Mouse (Mus musculus) hindbrain, embryonic 14.5 days (tissue): ENCODE results near the gene Creb3. TPM values are rescaled to one million over a fixed set of nuclear protein-coding genes. Genes with fewer than 3 reads are reported as not detected.
A peak's percentile ranks its signal among the peaks of the same experiment; 100 is the strongest.
"Not testable (repeated sequence)": the region's sequence is repeated elsewhere in the genome, so short reads cannot be mapped to it uniquely, and the experiment has no call there.

ENCODE experiments used
- ATAC-seq: fragments of 200-750 bp; cut with Nextera tagmentation; 2 replicates; pipeline ENCODE4 v1.8.0; 2017; ENCODE audit warnings: moderate number of reproducible peaks, mild to moderate bottlenecking, moderate TSS enrichment, moderate library complexity; ENCODE audit not compliant: low FRiP score
- DNase-seq: peaks from one replicate; pipeline ENCODE4 v3.0.0-alpha.2; 2015; ENCODE audit warnings: low spot score
- H3K27ac ChIP-seq: fragments of 300-500 bp; sonication (generic); 2 replicates; pipeline ENCODE4 v1.5.1; 2014; ENCODE audit warnings: mild to moderate bottlenecking, moderate library complexity
- H3K27me3 ChIP-seq: fragments of 300-500 bp; sonication (generic); 2 replicates; pipeline ENCODE4 v1.6.1; 2014; ENCODE audit warnings: mild to moderate bottlenecking, low read length, mixed read lengths; ENCODE audit not compliant: control insufficient read depth, insufficient read depth
- H3K36me3 ChIP-seq: fragments of 300-500 bp; sonication (generic); replicated peaks from 2 replicates; pipeline ENCODE4 v1.6.1; 2014; ENCODE audit not compliant: control insufficient read depth, insufficient read depth
- H3K4me1 ChIP-seq: fragments of 300-500 bp; sonication (generic); replicated peaks from 2 replicates; pipeline ENCODE4 v1.6.1; 2014; ENCODE audit warnings: antibody characterized with exemption, low read length, mixed read lengths; ENCODE audit not compliant: control insufficient read depth, insufficient read depth
- H3K4me2 ChIP-seq: fragments of 300-500 bp; sonication (generic); replicated peaks from 2 replicates; pipeline ENCODE4 v1.6.1; 2014; ENCODE audit warnings: mild to moderate bottlenecking, moderate library complexity
- H3K4me3 ChIP-seq: fragments of 300-500 bp; sonication (generic); replicated peaks from 2 replicates; pipeline ENCODE4 v1.5.1; 2014; ENCODE audit warnings: mild to moderate bottlenecking, low read length
- H3K9ac ChIP-seq: fragments of 300-500 bp; sonication (generic); 2 replicates; pipeline ENCODE4 v1.6.1; 2014
- H3K9me3 ChIP-seq: fragments of 300-500 bp; sonication (generic); 2 replicates; pipeline ENCODE4 v1.6.1; 2016; ENCODE audit warnings: low read length; ENCODE audit not compliant: control insufficient read depth
- WGBS: fragments of 180-500 bp; shearing (Covaris S2); extraction: QIAGEN DNeasy Blood & Tissue Kit; methylation state at CpG from one replicate; pipeline ENCODE4 v1.1.7; 2014; 5-methylcytosine and 5-hydroxymethylcytosine counted together
- polyA plus RNA-seq: library from polyadenylated mRNA; unstranded; fragments of >200 nt; fragmentation: Nextera tagmentation; extraction: Ambion mirVana; gene quantifications from 2 replicates; pipeline ENCODE4 v1.2.1, GENCODE M21; 2014

Creb3 gene
- polyA plus RNA-seq, 1 experiment from 2014 or later, result 80.0 TPM

DNA sequence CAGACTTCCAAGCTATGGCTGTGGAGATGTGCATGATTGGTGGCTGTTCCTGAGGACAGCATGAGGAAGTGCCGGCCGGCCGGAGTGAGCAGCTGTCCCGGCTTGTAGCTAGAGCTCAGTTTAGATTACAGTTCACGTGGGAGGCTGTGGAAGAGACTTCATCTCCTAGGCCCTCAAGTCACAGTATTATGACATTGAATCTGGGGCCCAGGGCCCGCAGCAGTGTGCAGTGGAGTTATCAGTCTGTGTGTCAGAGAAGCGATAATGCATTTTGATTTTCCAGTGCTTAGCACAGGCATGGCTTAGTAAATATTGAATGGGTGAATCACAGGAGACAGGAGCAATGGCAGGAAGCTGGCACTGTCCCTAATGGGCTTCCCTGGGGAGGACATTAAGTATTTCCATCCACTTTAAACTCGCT lies 32.0 kb upstream of the Creb3 start:
- no peaks in the 10 kb centered on the region for H3K9me3 ChIP-seq
- WGBS, result 63% methylated on average over 8 of the region's 8 CpGs
- 0 out of 2 replicates have a peak overlapping the region, but pooled peaks have one; percentile 38 for H3K27ac ChIP-seq
- H3K4me1 ChIP-seq, result no peaks in the 10 kb centered on the region
- H3K4me3 ChIP-seq, result no peak overlapping the region
- peaks cover 14% of the 10 kb centered on the region for H3K27me3 ChIP-seq
- DNase-seq, result no peak
- peaks cover 41% of the 10 kb centered on the region for H3K36me3 ChIP-seq
- no peak overlapping the region for H3K9ac ChIP-seq
- no peak for ATAC-seq
- H3K4me2 ChIP-seq, result no peak overlapping the region

DNA sequence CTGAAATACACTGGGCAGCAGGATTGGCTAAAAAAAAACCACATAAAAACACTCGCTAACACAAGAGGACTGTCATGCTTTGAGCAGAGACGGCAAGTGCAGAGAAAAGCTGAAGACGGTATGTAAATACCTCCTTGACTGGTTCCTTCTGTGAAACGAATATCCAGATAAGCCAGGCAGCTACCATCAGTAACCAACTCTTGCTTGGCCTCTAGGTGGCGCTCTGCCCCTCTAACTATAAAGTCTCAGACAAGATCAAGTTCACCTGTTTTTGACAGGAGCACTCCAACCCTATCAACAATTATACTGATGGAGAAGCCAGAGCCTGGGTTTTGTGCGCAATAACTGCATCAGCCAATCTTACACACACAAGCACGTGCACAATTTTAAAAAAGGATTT lies 31.6 kb upstream of the Creb3 start:
- no peak for ATAC-seq
- Histone ChIP-seq H3K27me3 (peaks cover 10% of the 10 kb centered on the region; the same call in 1 of the 2 replicates), H3K4me3 (no peak overlapping the region), H3K36me3 (peaks cover 46% of the 10 kb centered on the region), H3K4me2 (no peak overlapping the region), H3K4me1 (no peaks in the 10 kb centered on the region), H3K9ac (no peak overlapping the region), H3K27ac (no peak overlapping the region), H3K9me3 (no peaks in the 10 kb centered on the region)
- DNase-seq, result peak; percentile 70
- 29% methylated on average over 7 of the region's 7 CpGs for WGBS

DNA sequence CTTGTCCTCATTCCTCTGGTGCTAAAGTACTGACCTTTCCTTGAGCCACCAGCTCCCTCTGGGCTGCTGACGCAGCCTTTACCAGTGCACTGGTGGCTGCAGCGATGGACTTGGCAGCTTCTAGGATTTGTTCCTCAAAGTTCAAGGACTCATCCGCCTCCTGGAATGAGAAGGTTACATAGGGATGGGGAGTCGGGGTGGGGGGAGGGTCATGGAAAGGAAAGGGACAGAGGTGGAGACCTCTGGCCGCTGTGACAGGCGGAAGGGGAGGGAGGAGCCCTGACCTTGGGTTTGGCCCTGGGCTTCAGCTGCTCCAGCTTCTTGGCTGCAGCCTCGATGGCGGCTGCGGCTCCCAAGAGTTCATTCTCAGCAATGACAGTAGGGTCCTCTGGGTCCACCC lies 28.9 kb upstream of the Creb3 start:
- H3K4me2 ChIP-seq, result no peak overlapping the region
- no peaks in the 10 kb centered on the region for H3K9me3 ChIP-seq
- no peaks in the 10 kb centered on the region for H3K4me1 ChIP-seq
- DNase-seq (no peak), ATAC-seq (no peak)
- H3K27me3 ChIP-seq, result no peaks in the 10 kb centered on the region
- H3K36me3 ChIP-seq, result peaks cover 72% of the 10 kb centered on the region
- WGBS, result 94% methylated on average over 9 of the region's 9 CpGs
- no peak overlapping the region for H3K9ac ChIP-seq
- H3K27ac ChIP-seq, result no peak overlapping the region
- H3K4me3 ChIP-seq, result no peak overlapping the region

DNA sequence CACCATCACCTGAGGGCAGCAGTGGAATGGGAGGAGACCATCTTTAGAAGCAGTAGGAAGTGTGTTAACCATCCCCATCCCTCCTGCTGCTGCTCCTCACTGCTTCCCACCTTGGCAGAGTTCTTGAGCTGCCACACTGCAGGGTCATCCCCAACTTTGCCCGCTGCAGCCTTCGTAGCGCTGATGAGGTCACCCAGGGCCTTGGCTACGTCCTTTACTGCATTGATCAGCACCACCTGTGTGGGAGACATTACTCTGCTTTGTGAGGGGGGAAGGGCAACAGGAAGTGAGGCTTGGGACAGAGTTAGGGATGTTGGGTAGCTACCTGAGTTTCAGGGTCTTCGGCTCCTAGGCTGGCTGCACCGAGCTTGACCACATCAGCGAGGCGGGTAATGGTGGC lies 26.5 kb upstream of the Creb3 start:
- Histone ChIP-seq H3K4me1 (no peaks in the 10 kb centered on the region), H3K9ac (no peak overlapping the region), H3K9me3 (no peaks in the 10 kb centered on the region), H3K36me3 (peaks cover 96% of the 10 kb centered on the region), H3K4me3 (no peak overlapping the region), H3K27ac (no peak overlapping the region), H3K27me3 (no peaks in the 10 kb centered on the region), H3K4me2 (no peak overlapping the region)
- no peak for DNase-seq
- over 99% methylated on average over 8 of the region's 8 CpGs for WGBS
- ATAC-seq, result no peak

DNA sequence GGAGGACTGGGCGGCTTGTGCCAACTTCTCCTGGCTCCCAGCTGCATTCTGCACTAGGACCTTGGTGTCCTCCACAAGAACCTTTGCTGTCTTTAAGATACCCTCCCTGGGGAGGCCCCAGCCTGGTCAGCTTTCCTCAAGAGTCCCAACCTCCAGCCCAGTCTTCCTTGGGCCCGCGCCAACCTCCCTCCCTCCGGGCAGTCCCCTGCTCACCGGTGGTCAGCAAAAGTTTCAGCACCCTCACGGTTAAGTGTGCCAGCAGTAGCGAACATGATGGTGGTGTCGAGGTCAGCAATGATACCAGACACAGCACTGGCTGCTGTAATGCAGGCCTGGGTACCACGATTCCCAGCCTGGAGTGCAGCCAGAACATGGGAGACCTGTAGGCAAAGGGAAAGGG lies 26.1 kb upstream of the Creb3 start:
- WGBS, result 96% methylated on average over 9 of the region's 9 CpGs
- peaks cover 99% of the 10 kb centered on the region for H3K36me3 ChIP-seq
- DNase-seq, result no peak
- no peaks in the 10 kb centered on the region for H3K4me1 ChIP-seq
- H3K9me3 ChIP-seq, result no peaks in the 10 kb centered on the region
- no peaks in the 10 kb centered on the region for H3K27me3 ChIP-seq
- H3K27ac ChIP-seq, result no peak overlapping the region
- H3K4me3 ChIP-seq, result no peak overlapping the region
- no peak for ATAC-seq
- H3K9ac ChIP-seq, result no peak overlapping the region
- no peak overlapping the region for H3K4me2 ChIP-seq

DNA sequence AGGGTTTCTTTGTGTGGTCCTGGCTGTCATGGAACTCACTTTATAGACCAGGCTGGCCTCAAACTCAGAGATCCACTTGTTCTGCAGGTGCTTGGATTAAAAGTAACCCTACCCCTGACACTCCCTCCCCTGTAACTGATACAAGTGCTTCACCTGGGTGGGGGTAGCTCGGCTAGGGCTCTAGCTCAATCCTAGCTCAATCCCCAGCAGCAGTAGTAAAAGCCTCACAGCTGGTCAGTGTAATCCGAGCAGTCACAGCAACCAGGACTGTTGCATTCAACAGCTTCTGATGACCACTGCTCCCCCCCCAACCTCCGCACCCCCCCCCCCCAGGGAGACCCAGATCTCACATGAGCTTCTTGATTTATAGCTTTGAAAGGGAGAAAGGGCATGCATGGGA lies 20.1 kb upstream of the Creb3 start:
- Histone ChIP-seq H3K4me2 (no peak overlapping the region), H3K9me3 (no peaks in the 10 kb centered on the region), H3K27ac (no peak overlapping the region), H3K9ac (no peak overlapping the region), H3K4me1 (no peaks in the 10 kb centered on the region), H3K36me3 (peaks cover 100% of the 10 kb centered on the region), H3K27me3 (no peaks in the 10 kb centered on the region), H3K4me3 (no peak overlapping the region)
- ATAC-seq, result no peak
- DNase-seq, result no peak
- 93% methylated on average over 3 of the region's 3 CpGs for WGBS

DNA sequence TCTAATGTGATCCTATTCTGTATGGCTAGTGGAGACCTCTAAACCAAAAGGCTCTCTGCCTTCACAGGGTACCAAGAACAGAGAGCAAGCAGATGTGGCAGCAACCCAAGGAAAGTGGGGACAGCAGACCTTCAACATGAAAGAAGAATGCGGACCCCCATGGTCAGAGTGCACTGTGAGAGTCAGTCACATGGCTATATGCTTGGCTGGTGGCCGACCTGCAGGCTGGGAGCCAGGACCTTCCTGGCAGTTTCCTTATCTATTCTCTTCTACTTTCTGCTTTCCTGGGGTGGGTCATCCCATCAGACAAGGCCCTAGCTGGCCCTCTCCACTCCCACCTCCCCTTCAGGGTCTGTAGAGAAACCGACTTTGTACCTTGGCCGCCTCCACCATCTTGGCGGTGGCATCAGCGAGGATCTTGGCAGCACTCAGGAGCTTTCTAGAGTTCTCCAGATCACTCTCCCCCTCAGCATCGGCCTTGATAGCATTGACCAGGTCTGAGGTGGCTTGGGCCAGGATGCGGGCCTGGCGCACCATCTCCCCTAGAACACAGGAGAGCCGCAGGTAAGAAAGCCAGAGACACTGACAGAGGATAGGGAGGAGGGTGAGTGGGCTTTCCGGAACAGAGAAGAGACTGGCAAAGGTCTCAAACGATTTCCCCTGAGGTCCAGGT lies 15.6 kb upstream of the Creb3 start:
- WGBS, result 92% methylated on average over 12 of the region's 12 CpGs

DNA sequence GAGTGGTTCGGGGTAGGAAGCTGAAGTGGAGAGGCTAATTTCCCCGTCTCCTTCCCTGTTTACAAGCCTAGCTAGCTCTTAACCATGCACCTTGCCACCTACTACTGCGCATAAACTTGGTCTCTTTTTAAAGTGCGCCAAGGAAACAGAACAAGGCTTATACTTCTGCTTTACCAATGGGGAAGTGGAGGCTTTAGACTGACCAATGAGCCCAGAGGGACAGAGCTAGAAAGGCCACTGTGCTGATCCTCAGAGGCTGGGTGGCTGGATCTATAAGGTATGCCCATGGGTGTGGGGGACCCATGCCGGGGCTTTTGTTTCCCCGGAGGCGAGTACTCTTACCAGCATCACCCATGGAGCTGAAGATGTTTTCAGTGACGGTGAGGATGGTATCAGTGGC lies 15.0 kb upstream of the Creb3 start:
- no peaks in the 10 kb centered on the region for H3K27me3 ChIP-seq
- no peak overlapping the region for H3K4me2 ChIP-seq
- no peaks in the 10 kb centered on the region for H3K4me1 ChIP-seq
- no peaks in the 10 kb centered on the region for H3K9me3 ChIP-seq
- WGBS, result 94% methylated on average over 8 of the region's 8 CpGs
- peaks cover 100% of the 10 kb centered on the region for H3K36me3 ChIP-seq
- H3K27ac ChIP-seq, result no peak overlapping the region
- DNase-seq (no peak), ATAC-seq (no peak)
- no peak overlapping the region for H3K9ac ChIP-seq
- no peak overlapping the region for H3K4me3 ChIP-seq

More for the DNA sequence above, 15.6 kb upstream of the Creb3 start:
- DNase-seq (no peak), ATAC-seq (no peak)
- Histone ChIP-seq H3K27ac (no peak overlapping the region), H3K9me3 (no peaks in the 10 kb centered on the region), H3K4me1 (no peaks in the 10 kb centered on the region), H3K4me3 (no peak overlapping the region), H3K27me3 (no peaks in the 10 kb centered on the region), H3K4me2 (no peak overlapping the region), H3K9ac (no peak overlapping the region), H3K36me3 (peaks cover 100% of the 10 kb centered on the region)

DNA sequence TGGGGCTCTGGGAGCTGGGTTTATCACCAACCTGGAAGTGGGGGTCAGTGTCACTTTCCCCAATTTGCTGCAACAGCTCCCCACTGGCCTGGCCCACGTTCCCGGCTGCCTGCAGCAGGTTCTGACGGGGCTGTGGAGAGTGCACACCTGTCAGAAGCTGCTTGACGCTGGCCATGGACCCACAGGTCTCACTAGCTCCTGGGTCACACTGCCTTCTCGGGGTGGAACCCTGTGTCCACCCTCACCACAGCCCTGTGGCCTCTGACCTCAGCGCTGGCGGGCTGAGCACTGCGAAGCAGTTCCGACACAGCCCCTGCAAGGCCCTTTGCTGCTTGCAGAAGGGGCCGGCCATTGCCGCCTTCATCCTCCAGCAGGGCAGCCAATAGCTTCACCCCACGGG lies 13.1 kb upstream of the Creb3 start:
- Histone ChIP-seq H3K36me3 (peaks cover 100% of the 10 kb centered on the region), H3K4me1 (no peaks in the 10 kb centered on the region), H3K9ac (no peak overlapping the region), H3K27ac (no peak overlapping the region), H3K4me3 (no peak overlapping the region), H3K9me3 (no peaks in the 10 kb centered on the region), H3K27me3 (no peaks in the 10 kb centered on the region), H3K4me2 (no peak overlapping the region)
- ATAC-seq (no peak), DNase-seq (no peak)
- WGBS, result 93% methylated on average over 12 of the region's 12 CpGs

DNA sequence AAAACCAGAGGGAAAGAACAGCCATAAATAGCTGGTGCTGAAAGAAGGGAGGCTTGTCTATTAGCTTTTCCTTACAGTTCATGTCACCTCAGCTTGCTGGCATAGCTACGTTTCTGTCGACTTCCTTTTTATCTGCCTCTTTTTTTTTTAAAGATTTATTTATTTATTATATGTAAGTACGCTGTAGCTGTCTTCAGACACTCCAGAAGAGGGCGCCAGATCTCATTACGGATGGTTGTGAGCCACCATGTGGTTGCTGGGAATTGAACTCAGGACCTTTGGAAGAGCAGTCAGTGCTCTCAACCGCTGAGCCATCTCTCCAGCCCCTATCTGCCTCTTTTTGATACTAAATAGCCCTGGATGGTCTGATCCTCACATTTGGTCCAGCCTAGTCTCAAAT lies 10.3 kb upstream of the Creb3 start:
- not testable (repeated sequence) for H3K4me2 ChIP-seq, H3K27ac ChIP-seq, H3K4me3 ChIP-seq, H3K9me3 ChIP-seq, H3K4me1 ChIP-seq, H3K9ac ChIP-seq, ATAC-seq, H3K27me3 ChIP-seq, DNase-seq
- H3K36me3 ChIP-seq, result peaks cover 99% of the 10 kb centered on the region
- 88% methylated on average over 6 of the region's 6 CpGs for WGBS
